Mouse (Mus musculus): ENCODE data around the gene Dcaf6. TPM values are rescaled to one million over a fixed set of nuclear protein-coding genes. Genes with fewer than 3 reads are reported as not detected.
A peak's percentile ranks its signal among the peaks of the same experiment; 100 is the strongest.

The Dcaf6 gene
- total RNA-seq (2021) = 10 to 100 TPM; 89.9 to 92.7 TPM
- long read RNA-seq, experiment 1, full-length matches to known transcripts = 21 of 45 reads
- long read RNA-seq, experiment 1, partial matches to known transcripts = 6 of 45 reads
- long read RNA-seq, experiment 1, other reads (novel, unspliced or antisense) = 18 of 45 reads
- long read RNA-seq, experiment 2, full-length matches to known transcripts = 22 of 37 reads
- long read RNA-seq, experiment 2, partial matches to known transcripts = 3 of 37 reads
- long read RNA-seq, experiment 2, other reads (novel, unspliced or antisense) = 12 of 37 reads

DNA sequence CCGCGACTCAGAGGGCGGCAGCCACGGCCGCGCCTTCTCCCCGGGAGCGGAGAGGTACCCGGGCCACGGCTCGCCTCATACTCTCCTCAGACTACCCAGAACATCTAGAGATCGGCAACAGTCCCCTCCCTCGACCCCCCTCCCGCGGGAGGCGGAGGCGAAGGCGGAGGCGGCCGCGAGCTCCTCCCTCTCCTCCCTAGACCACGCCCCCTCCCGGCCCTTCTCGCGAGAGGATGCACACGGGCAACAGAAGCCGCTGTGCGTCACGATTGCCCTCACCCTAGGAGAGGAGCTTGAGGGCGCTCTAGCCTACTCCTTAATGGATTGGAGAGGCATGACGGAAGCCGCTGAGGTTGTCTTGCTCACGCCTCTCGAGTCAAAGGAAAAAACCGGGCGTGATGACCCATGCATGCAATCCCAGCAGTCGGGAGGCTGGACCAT, at the start of gene Dcaf6, which contains the start of gene Mpc2:
Dcaf6 (minus strand) TSS at position 116 of the 441 bp plus-strand sequence.
Mpc2 (plus strand) TSS at position 278 of the 441 bp plus-strand sequence.
- intact Hi-C loops (cut with DNase I) = loop anchor here (2.0 to 10.0 kb wide), 2 partner anchors 174 to 544 kb away; partner anchors contain the start of genes Mpzl1 and Pou2f1
- peak; percentile 100 for DNase-seq (ENCODE audit: extremely low spot score in 1 of 2, low spot score in 2 of 2)
- Histone ChIP-seq H3K4me3 (peak within 1 kb of the TSS; percentile 93), H3K27ac (peak within 1 kb of the TSS; percentile 99)
- TF ChIP-seq CTCF (IDR thresholded peaks at IDR 0.05) = peak; percentile 3

DNA sequence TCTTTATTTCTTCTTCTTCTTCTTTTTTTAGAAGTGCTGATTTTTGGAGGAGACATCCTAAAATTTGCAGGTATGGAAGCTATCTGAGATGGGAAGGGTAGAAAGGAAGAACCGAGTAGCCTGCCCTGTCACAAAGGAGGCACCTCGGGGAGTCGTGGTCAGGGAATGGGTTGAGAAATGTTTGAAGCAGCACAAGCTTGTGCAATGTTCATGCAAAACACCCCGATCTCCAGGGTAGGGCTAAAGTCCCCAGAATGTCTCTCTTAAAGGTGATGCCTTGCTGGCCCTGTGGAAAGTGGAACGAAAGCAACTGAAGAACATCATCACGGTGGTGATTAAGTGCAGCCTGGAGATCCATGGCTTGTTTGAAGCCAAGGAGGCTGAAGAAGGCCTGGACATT, 46.0 kb upstream of the Dcaf6 start:
- no peak for TF ChIP-seq CTCF (IDR thresholded peaks at IDR 0.05)
- DNase-seq (ENCODE audit: extremely low spot score in 1 of 2, low spot score in 2 of 2) = no peak
- H3K27ac ChIP-seq = no peak overlapping the region
- intact Hi-C loops (cut with DNase I) = no loop called here
- no peak overlapping the region for H3K4me3 ChIP-seq

DNA sequence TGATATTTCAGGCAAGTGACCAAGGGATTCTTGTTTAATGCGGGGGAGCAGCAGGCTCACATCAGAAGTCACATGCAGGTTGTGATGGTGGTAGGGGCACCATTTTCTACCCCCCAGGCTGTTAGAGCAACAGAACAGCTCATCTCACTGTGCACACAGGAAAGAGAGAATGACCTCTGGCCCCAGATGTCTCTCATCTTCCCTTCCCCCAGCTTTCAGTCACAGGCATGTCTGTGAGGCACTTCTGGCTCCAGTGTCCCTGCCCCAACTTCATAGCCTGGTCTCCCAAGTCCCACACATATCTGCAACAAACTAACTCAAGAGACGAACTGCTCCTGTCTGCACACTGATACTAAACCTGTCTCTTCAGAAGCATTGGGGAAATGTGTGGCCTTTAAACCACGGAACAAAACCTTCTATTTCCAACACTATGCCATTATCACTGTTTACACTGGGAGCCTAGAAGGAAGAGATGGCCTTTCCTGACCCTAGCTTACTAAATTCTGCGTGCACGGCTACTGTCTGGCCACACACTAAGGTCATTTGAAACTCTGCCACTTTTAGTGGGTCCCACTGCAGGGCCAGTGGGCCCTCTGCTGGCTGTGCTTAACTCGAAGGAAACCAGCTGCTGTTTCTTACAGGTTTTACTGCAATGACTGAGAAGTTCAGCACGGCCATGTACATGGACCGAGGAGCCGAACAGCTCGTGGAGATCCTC, 43.2 kb upstream of the Dcaf6 start:
- peak; percentile 45 for TF ChIP-seq CTCF (IDR thresholded peaks at IDR 0.05)
- DNase-seq (ENCODE audit: extremely low spot score in 1 of 2, low spot score in 2 of 2) = no peak
- intact Hi-C loops (cut with DNase I) = no loop called here
- Histone ChIP-seq H3K27ac (no peak overlapping the region), H3K4me3 (no peak overlapping the region)

DNA sequence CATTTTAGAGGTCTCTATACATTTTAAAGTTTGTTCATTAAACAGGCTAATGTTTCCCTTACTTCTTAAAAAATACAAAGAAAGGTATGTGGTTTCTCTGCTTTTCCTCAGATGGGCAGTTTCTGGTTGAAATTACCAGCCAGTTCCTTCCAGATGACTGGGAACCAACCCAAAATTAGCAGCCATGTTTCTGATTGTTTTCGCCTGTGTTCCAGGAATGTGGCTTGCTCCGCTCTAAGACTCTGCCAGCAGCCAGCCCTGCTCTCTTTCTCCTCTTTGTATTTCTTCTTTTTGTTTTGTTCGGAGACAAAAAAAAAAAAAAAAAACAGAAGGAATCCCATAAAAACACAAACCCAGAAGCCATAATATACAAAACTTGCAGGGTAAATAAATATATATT, 38.6 kb upstream of the Dcaf6 start:
- no peak for TF ChIP-seq CTCF (IDR thresholded peaks at IDR 0.05)
- Histone ChIP-seq H3K4me3 (no peak overlapping the region), H3K27ac (no peak overlapping the region)
- intact Hi-C loops (cut with DNase I) = no loop called here
- DNase-seq (ENCODE audit: extremely low spot score in 1 of 2, low spot score in 2 of 2) = no peak

DNA sequence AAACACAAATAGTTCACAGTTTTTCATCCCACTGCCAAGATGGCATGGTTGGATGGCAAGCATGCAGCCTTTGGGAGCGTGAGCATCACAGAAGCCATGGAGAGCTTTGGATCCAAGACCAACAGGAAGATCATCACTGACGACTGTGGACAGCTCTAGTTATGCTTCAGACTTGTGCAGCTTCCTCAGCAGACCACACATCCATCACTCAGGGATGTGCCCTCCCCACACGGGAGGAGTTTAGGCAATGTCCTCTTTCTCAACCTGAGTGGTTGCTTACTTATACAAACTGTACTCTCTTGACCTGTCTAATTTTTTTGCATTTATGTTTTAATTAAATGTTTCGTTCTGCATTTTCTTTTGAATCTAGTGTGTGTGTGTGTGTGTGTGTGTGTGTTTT, 28.9 kb upstream of the Dcaf6 start:
- no peak for TF ChIP-seq CTCF (IDR thresholded peaks at IDR 0.05)
- intact Hi-C loops (cut with DNase I) = no loop called here
- DNase-seq (ENCODE audit: extremely low spot score in 1 of 2, low spot score in 2 of 2) = no peak
- H3K27ac ChIP-seq = no peak overlapping the region
- H3K4me3 ChIP-seq = no peak overlapping the region

DNA sequence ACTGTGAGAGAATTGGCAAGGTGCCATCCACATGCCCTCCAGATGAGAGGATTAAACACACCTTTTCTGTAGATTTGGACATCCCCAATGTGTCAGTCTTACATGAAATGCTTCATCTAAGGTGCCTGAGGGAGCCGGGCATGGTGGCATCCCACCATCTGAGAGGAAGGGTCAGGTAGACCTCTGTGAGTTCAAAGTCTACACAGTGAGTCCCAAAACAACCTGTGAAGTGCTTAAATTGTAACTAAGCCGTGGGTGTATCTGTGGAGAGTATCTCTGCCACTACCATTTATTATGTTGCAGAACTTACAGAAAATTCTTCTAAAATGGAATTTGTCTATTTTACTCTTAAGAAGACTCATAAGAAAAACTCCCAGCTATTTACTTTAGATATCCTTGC, 25.8 kb upstream of the Dcaf6 start:
- no peak overlapping the region for H3K4me3 ChIP-seq
- no peak for TF ChIP-seq CTCF (IDR thresholded peaks at IDR 0.05)
- intact Hi-C loops (cut with DNase I) = no loop called here
- DNase-seq (ENCODE audit: extremely low spot score in 1 of 2, low spot score in 2 of 2) = no peak
- no peak overlapping the region for H3K27ac ChIP-seq

GRCm38 (mm10) chr1:165484688-165485233, 24.5 kb upstream of the Dcaf6 start, which contains the start of gene Adcy10:
TSS of gene Adcy10 (plus strand) at chr1:165485183.
- TF ChIP-seq CTCF (IDR thresholded peaks at IDR 0.05) = no peak
- no peak within 1 kb of the TSS for H3K27ac ChIP-seq
- intact Hi-C loops (cut with DNase I) = no loop called here
- no peak within 1 kb of the TSS for H3K4me3 ChIP-seq
- DNase-seq (ENCODE audit: extremely low spot score in 1 of 2, low spot score in 2 of 2) = no peak

GRCm38 (mm10) chr1:165471490-165471889, 11.2 kb upstream of the Dcaf6 start:
- intact Hi-C loops (cut with DNase I) = no loop called here

GRCm38 (mm10) chr1:165469717-165470116, 9.4 kb upstream of the Dcaf6 start:
- intact Hi-C loops (cut with DNase I) = loop anchor here (10.0 kb wide), 1 partner anchor 535 kb away; the partner anchor contains the start of gene Pou2f1
- no peak for DNase-seq (ENCODE audit: extremely low spot score in 1 of 2, low spot score in 2 of 2)
- TF ChIP-seq CTCF (IDR thresholded peaks at IDR 0.05) = no peak; the same call in 1 of the 2 replicates
- H3K27ac ChIP-seq = no peak overlapping the region
- no peak overlapping the region for H3K4me3 ChIP-seq

More at GRCm38 (mm10) chr1:165471490-165471889, 11.2 kb upstream of the Dcaf6 start:
- no peak for DNase-seq (ENCODE audit: extremely low spot score in 1 of 2, low spot score in 2 of 2)
- no peak for TF ChIP-seq CTCF (IDR thresholded peaks at IDR 0.05)
- Histone ChIP-seq H3K4me3 (no peak overlapping the region), H3K27ac (no peak overlapping the region)

DNA sequence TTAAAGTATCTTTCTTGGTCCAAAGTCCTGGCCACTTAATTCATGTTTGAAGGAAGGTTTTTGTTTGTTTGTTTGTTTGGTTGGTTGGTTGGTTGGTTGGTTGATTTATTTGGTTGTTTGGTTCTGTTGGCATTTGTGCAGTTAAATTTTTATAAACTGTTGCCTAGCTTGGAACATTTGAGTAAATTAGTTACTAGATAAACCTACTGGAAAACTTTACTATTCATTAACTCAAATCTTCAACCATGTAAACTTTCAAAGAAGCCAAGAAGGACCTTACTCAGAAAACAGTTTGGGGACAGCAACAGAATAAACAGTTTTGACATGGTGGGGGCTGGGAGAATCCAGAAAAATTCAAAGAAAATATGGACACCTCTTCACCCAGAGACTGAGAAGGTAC, 8.7 kb upstream of the Dcaf6 start:
- no peak overlapping the region for H3K4me3 ChIP-seq
- no peak for TF ChIP-seq CTCF (IDR thresholded peaks at IDR 0.05)
- no peak for DNase-seq (ENCODE audit: extremely low spot score in 1 of 2, low spot score in 2 of 2)
- intact Hi-C loops (cut with DNase I) = loop anchor here (10.0 kb wide), 1 partner anchor 536 kb away; the partner anchor contains the start of gene Pou2f1
- no peak overlapping the region for H3K27ac ChIP-seq

GRCm38 (mm10) chr1:165464574-165464973, 4.3 kb upstream of the Dcaf6 start:
- no peak overlapping the region for H3K4me3 ChIP-seq
- intact Hi-C loops (cut with DNase I) = loop anchor here (10.0 kb wide), 1 partner anchor 540 kb away; the partner anchor contains the start of gene Pou2f1
- no peak for TF ChIP-seq CTCF (IDR thresholded peaks at IDR 0.05)
- no peak for DNase-seq (ENCODE audit: extremely low spot score in 1 of 2, low spot score in 2 of 2)
- no peak overlapping the region for H3K27ac ChIP-seq

- H3K27ac ChIP-seq = no peak overlapping the region
- peak overlapping the region; percentile 93 for H3K4me3 ChIP-seq
- no peak for DNase-seq (ENCODE audit: extremely low spot score in 1 of 2, low spot score in 2 of 2)
- intact Hi-C loops (cut with DNase I) = loop anchor here (10.0 kb wide), 1 partner anchor 542 kb away; the partner anchor contains the start of gene Pou2f1
- no peak for TF ChIP-seq CTCF (IDR thresholded peaks at IDR 0.05)
These were observed 2.6 kb upstream of the Dcaf6 start for GRCm38 (mm10) chr1:165462861-165463260.

All from left cerebral cortex, adult 2 months (tissue).